Mouse (Mus musculus): ENCODE data around the gene Dlg2. TPM values are rescaled to one million over a fixed set of nuclear protein-coding genes. Genes with fewer than 3 reads are reported as not detected.

Gene Dlg2
- polyA plus RNA-seq, 1 experiment from 2014 or later: 28.5 TPM

DNA sequence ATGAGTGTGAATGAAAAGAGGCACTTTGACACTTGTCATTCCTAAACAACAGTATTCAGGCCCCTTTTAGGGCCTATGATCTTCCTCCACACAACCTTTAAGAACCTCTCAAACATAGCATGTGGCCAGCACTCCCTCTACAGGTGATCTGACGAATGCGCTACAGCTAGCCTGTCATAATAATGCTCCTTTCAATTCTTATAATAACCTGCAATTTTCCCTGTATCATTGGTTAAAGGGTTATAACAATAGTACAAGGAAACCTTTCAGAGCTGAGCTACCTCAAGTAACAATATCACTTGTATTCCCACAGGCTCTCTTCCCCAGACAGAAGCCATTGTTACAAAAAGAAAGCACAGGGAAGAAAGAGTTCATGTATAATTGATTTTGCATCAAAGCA lies 1105.7 kb downstream of the Dlg2 start:
- no peaks in the 10 kb centered on the region for H3K9me3 ChIP-seq
- H3K36me3 ChIP-seq: no peaks in the 10 kb centered on the region
- no peak for ATAC-seq (ENCODE audit: low FRiP score, low read depth)
- WGBS: 72% methylated on average over 2 of the region's 2 CpGs
- H3K9ac ChIP-seq: no peak overlapping the region
- no peaks in the 10 kb centered on the region for H3K4me1 ChIP-seq (replicated peaks)
- no peaks in the 10 kb centered on the region for H3K27me3 ChIP-seq
- H3K4me2 ChIP-seq: no peak overlapping the region
- H3K4me3 ChIP-seq: no peak overlapping the region
- H3K27ac ChIP-seq (replicated peaks): no peak overlapping the region

DNA sequence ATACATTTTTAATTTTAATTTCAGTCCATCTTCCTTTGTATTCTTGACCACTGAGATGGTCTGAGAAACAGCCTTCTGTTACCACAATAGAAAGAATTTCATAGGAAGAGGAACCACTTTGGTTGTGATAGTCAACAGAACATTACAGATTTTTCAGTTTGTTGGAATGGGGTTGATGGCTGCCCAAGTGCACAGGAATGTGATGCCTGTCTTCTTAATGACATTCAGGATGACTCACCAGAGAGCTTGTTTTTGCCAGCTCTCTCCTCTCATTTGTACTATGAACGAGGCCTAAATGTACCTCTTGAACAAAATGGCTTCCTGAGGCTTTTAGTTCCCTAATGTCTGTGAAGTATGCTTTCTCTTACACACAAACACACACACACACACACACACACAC lies 1107.1 kb downstream of the Dlg2 start:
- ATAC-seq (ENCODE audit: low FRiP score, low read depth): no peak
- WGBS: 46% methylated on average over 1 of the region's 1 CpGs
- Histone ChIP-seq H3K4me3 (no peak overlapping the region), H3K4me2 (no peak overlapping the region), H3K4me1 (replicated peaks) (no peaks in the 10 kb centered on the region), H3K27ac (replicated peaks) (no peak overlapping the region), H3K9ac (no peak overlapping the region), H3K27me3 (no peaks in the 10 kb centered on the region), H3K9me3 (no peaks in the 10 kb centered on the region), H3K36me3 (no peaks in the 10 kb centered on the region)

DNA sequence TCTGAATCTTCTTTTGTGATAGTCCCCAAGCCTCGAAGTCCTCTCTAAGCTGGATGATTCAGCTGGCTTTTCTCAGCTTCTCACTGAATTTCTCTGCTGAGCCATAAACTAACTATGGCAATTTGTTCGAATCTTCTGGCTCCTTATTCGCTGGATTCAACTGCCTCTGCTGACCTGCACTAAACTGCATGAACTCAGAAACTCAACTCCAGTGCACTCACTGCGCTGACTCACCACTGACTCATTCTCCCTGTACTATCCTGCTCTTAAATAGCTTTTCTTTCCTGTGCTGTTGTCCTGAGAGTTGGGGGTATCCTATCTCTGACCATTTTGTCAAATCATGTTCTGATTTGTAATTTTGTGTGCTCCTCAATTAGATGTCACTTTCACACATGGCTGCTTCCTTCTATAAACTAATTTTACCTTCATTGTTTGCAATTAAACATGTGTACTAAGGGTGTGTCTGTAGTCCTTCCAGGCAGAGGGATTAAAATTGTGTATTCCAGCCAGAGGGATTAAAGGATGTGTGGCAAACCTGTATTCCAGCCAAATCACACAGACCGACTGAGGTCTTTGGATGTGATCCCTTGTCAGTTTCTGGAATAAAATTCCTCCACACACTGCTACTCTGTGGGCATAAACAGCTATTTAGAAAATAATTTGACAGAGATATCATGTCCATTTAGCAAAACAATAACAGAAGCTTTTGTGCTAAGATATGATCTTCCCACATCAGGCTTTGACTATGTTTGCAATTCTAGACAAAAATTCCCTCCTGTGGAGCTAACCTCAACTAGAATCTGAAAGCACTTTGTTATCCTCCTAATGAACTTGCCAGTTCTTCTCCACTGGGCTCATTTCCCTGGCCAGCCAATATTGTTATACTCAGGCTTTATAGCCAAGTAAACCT lies 1115.0 kb downstream of the Dlg2 start:
- H3K9ac ChIP-seq: no peak overlapping the region
- ATAC-seq (ENCODE audit: low FRiP score, low read depth): no peak
- no peak overlapping the region for H3K4me2 ChIP-seq
- no peaks in the 10 kb centered on the region for H3K36me3 ChIP-seq
- H3K4me3 ChIP-seq: no peak overlapping the region
- H3K27me3 ChIP-seq: no peaks in the 10 kb centered on the region
- no peaks in the 10 kb centered on the region for H3K9me3 ChIP-seq
- H3K4me1 ChIP-seq (replicated peaks): no peaks in the 10 kb centered on the region
- H3K27ac ChIP-seq (replicated peaks): no peak overlapping the region
- 71% methylated on average over 5 of the region's 5 CpGs for WGBS

DNA sequence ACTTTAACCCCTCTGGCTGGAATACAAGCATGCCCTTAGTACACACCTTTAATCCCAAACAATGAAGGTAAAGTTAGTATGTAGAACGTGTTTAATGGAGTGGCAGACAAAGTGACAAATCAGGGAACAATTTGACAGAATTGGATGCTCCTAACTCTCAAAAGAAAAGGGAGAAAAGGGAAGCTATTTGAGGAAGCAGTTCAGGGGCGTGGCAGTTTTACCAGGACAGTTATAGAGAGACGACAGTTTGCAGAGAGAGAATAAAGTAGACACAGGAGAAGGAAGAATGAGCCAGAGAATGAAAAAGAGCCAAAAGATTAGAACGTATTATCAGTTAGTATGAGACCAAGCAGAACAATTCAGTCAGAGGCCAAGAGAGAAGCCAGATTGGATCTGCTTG lies 1122.1 kb downstream of the Dlg2 start:
- Histone ChIP-seq H3K36me3 (no peaks in the 10 kb centered on the region), H3K4me2 (no peak overlapping the region), H3K27ac (replicated peaks) (no peak overlapping the region), H3K4me1 (replicated peaks) (0 out of 2 replicates have a peak, but pooled peaks cover 7% of the 10 kb centered on the region), H3K27me3 (no peaks in the 10 kb centered on the region), H3K9me3 (no peaks in the 10 kb centered on the region), H3K4me3 (no peak overlapping the region), H3K9ac (no peak overlapping the region)
- ATAC-seq (ENCODE audit: low FRiP score, low read depth): no peak
- 73% methylated on average over 4 of the region's 4 CpGs for WGBS

DNA sequence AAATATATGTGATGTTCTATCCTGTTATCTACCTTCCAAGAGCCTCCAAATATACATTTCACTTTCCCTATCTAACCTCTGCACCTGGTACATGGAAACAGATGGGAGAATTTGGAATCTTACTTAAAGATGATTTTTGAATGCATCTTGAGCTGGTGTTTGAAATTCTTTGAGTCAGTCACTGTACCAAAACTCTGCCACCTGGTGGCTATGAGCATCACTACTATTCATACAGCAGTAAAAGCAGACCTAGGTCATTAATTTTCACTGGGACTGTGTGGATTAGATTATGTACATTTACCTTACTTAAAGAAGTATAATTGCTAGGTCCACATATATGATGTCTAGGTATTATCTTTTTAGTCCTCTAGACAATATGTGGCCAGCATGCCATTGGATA lies 1124.8 kb downstream of the Dlg2 start:
- Histone ChIP-seq H3K27ac (replicated peaks) (no peak overlapping the region), H3K27me3 (no peaks in the 10 kb centered on the region), H3K9me3 (no peaks in the 10 kb centered on the region), H3K36me3 (no peaks in the 10 kb centered on the region), H3K4me3 (no peak overlapping the region), H3K4me1 (replicated peaks) (0 out of 2 replicates have a peak, but pooled peaks cover 9% of the 10 kb centered on the region), H3K9ac (no peak overlapping the region), H3K4me2 (no peak overlapping the region)
- ATAC-seq (ENCODE audit: low FRiP score, low read depth): no peak

DNA sequence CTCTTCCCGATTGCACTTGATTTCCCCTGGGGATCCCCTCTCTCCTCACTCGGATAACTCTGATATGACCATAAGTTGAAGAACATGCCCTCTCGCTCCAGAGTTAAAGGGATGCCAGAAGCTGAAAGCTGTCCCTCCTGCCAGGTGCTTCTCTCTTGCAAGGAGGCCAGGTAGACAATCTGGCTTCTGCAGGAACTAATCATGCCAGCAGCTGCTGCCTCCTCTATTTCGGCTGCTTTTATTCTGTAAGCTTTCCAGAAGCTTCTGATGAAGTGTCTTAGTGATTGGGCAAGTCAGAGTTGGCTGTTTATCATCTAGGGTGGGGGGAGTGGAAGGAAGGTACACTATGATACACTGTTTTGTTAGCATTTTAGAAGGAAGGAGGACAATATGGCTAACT lies 1127.1 kb downstream of the Dlg2 start:
- WGBS: 55% methylated on average over 4 of the region's 4 CpGs
- Histone ChIP-seq H3K27ac (replicated peaks) (peak overlapping the region; percentile 24; the same call in 1 of the 2 replicates), H3K4me2 (no peak overlapping the region), H3K36me3 (no peaks in the 10 kb centered on the region), H3K4me3 (no peak overlapping the region), H3K27me3 (no peaks in the 10 kb centered on the region), H3K9me3 (no peaks in the 10 kb centered on the region), H3K9ac (no peak overlapping the region), H3K4me1 (replicated peaks) (0 out of 2 replicates have a peak, but pooled peaks cover 9% of the 10 kb centered on the region)
- ATAC-seq (ENCODE audit: low FRiP score, low read depth): 0 out of 2 replicates have a peak, but pooled peaks have one; percentile 45

DNA sequence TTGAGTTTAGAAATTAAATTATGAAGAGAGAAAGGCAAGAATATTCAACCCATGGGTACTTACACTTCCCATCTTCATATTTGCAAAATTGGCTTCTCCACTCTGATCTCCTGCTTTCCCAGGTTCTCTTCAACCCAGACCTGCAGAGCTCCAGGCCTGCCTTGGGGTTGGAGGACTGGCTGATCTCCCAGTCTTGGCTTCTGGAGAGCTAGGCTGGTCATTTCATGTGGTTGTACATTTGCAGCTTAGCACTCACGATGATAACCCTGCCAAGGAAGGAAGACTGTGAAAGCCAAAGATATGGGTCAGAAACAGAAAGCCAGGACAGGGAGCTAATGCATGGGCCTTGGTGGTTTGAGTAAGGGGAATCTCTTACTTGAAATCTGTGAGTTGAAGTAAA lies 1176.6 kb downstream of the Dlg2 start:
- Histone ChIP-seq H3K4me3 (no peak overlapping the region), H3K9me3 (no peaks in the 10 kb centered on the region), H3K36me3 (no peaks in the 10 kb centered on the region), H3K27me3 (no peaks in the 10 kb centered on the region), H3K4me2 (no peak overlapping the region), H3K27ac (replicated peaks) (no peak overlapping the region), H3K4me1 (replicated peaks) (no peaks in the 10 kb centered on the region), H3K9ac (no peak overlapping the region)
- 86% methylated on average over 1 of the region's 1 CpGs for WGBS
- no peak for ATAC-seq (ENCODE audit: low FRiP score, low read depth)

DNA sequence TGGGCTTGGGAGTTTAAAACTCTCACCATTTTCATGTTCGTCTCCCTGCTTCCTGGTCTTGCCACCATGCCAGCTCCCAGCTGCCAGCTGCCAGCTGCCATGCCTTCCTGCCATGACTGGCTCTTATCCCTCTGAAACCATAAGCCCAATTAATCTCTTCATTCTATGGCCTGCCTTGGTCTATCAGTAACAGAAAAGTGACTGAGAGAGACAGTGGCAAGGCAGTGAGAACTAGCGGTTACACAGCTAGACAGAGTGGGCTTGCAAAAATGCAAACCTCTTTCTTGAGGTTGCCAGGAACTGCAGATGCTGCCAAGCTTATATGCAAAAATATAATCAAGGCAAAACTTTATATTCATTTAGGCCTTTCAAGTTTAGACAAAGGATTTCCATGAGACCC lies 1183.0 kb downstream of the Dlg2 start:
- 53% methylated on average over 2 of the region's 2 CpGs for WGBS
- no peak overlapping the region for H3K9ac ChIP-seq
- H3K4me1 ChIP-seq (replicated peaks): no peaks in the 10 kb centered on the region
- no peaks in the 10 kb centered on the region for H3K9me3 ChIP-seq
- H3K4me2 ChIP-seq: no peak overlapping the region
- no peak overlapping the region for H3K27ac ChIP-seq (replicated peaks)
- H3K36me3 ChIP-seq: no peaks in the 10 kb centered on the region
- no peak overlapping the region for H3K4me3 ChIP-seq
- H3K27me3 ChIP-seq: no peaks in the 10 kb centered on the region
- ATAC-seq (ENCODE audit: low FRiP score, low read depth): no peak

DNA sequence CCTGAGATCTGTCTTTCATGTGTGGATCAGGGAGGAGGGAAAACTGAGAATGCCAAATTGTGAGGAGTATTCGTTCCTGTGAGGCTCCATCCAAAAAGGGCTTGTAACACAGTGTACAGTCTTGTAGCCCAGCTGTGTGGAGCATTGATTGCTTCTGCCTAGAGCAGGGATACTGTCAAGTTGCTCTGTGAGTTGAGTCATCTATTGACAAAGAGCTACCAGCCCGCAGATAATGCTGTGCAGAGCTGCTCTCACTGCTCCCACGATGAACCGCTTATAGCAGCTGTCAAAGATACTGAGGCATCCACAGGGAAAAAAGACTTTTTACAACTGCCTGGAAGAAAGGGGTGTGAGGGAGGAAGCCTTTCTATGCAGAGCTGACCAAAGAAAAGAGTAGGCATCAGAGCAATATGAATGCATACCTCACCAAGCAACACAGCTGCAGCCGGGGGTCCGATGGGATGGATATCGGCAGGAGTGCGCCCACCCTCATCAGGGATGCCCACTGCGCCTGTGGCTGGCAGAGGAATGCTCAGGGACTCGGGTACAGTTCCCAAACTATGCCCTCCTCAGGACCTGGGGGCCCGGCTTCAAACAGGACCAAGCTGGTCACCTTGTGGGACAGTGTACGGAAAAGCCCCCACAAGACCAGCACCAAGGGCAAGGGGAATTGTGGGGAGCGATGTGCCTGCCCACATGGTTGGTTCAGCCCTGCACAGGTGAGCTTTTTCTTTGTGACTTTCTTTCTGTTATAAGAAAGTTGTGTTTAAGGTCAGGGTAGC lies 1196.0 kb downstream of the Dlg2 start:
- H3K27me3 ChIP-seq: no peaks in the 10 kb centered on the region
- H3K4me2 ChIP-seq: peak overlapping the region; percentile 17
- 67% methylated on average over 13 of the region's 13 CpGs for WGBS
- H3K4me3 ChIP-seq: no peak overlapping the region
- H3K9ac ChIP-seq: no peak overlapping the region
- no peak overlapping the region for H3K27ac ChIP-seq (replicated peaks)
- H3K36me3 ChIP-seq: no peaks in the 10 kb centered on the region
- no peaks in the 10 kb centered on the region for H3K9me3 ChIP-seq
- no peaks in the 10 kb centered on the region for H3K4me1 ChIP-seq (replicated peaks)
- ATAC-seq (ENCODE audit: low FRiP score, low read depth): peak; percentile 79; the same call in 1 of the 2 replicates

DNA sequence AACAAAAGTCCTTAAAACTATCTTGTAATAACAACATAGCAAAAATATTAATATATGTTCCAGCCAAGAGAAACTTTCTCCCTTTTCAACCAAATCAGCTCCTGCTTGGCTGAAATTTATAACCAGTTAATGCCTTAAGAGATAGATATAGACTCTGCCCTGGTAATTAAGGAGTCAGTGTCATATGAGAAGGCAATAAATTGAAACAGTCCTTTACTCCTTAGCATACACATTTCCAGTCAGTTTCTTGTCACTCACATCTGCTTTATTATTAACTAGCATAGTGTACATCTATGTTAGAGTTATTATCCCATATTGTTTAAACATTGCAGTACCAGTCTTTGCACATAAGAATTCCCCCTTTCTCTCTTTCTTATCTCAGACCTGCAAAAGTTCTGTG lies 1197.9 kb downstream of the Dlg2 start:
- H3K36me3 ChIP-seq: no peaks in the 10 kb centered on the region
- no peak overlapping the region for H3K9ac ChIP-seq
- H3K9me3 ChIP-seq: no peaks in the 10 kb centered on the region
- no peaks in the 10 kb centered on the region for H3K4me1 ChIP-seq (replicated peaks)
- ATAC-seq (ENCODE audit: low FRiP score, low read depth): no peak
- H3K27ac ChIP-seq (replicated peaks): no peak overlapping the region
- H3K4me3 ChIP-seq: no peak overlapping the region
- no peak overlapping the region for H3K4me2 ChIP-seq
- no peaks in the 10 kb centered on the region for H3K27me3 ChIP-seq

DNA sequence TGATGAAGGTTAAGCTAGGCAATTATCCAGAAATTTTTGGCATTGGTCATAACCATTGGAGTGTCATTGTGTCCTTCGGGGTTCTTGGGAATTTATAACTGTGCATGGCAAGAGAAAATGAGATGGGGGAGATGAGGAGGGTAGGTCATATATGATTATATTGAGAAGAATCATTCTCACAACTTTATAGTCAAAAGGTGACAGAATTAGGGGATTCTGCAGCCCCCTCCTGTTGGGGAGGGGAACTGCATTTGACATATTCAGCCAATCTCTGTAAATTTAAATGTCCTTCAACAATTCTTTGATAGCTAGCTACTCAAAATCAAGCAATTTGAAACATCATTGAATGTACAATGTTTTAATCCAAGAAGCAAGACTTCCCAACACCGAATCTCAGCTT lies 1201.5 kb downstream of the Dlg2 start:
- Histone ChIP-seq H3K9me3 (no peaks in the 10 kb centered on the region), H3K4me3 (no peak overlapping the region), H3K36me3 (no peaks in the 10 kb centered on the region), H3K4me2 (no peak overlapping the region), H3K27ac (replicated peaks) (no peak overlapping the region), H3K4me1 (replicated peaks) (no peaks in the 10 kb centered on the region), H3K27me3 (no peaks in the 10 kb centered on the region), H3K9ac (no peak overlapping the region)
- 80% methylated on average over 2 of the region's 2 CpGs for WGBS
- no peak for ATAC-seq (ENCODE audit: low FRiP score, low read depth)

DNA sequence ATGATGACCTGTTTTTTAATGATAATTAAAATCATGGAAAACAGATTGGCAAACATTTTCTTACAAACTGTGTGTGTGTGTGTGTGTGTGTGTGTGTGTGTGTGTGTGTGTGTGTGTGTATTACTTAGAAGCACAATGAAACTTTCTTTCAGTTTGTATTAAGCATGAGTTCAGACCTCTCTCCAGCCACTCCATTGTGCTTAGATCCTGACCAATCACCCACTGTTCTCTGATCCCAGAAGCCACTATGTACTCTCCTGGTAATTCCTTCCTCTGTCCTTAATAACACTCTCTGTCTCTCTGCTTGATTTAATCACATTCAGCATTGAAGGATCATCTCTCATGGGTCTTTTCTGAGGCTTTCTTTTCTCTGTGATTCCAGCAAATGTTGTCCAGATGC lies 1211.5 kb downstream of the Dlg2 start:
- H3K27me3 ChIP-seq: no peaks in the 10 kb centered on the region
- no peak overlapping the region for H3K27ac ChIP-seq (replicated peaks)
- no peaks in the 10 kb centered on the region for H3K36me3 ChIP-seq
- no peaks in the 10 kb centered on the region for H3K9me3 ChIP-seq
- ATAC-seq (ENCODE audit: low FRiP score, low read depth): no peak
- H3K4me3 ChIP-seq: no peak overlapping the region
- H3K9ac ChIP-seq: no peak overlapping the region
- 0 out of 2 replicates have a peak, but pooled peaks cover 5% of the 10 kb centered on the region for H3K4me1 ChIP-seq (replicated peaks)
- no peak overlapping the region for H3K4me2 ChIP-seq
